Mouse (Mus musculus) frontal cortex, adult 2 months (tissue): ENCODE data around the gene Gpc5. TPM values are rescaled to one million over a fixed set of nuclear protein-coding genes. Genes with fewer than 3 reads are reported as not detected.

Experiments used
- DNase-seq, 2 experiments: peaks; one replicate each; pipeline ENCODE4 v3.0.0; 2022; ENCODE audit warnings: low spot score in 1 of 2; ENCODE audit errors: extremely low spot score in 1 of 2
- polyA plus RNA-seq: library from polyadenylated mRNA; depleted of rRNA; stranded (reverse); fragments of >200 nt; gene quantifications from 2 replicates; pipeline ENCODE4 v1.2.3, GENCODE M21; 2012

Gene Gpc5
- polyA plus RNA-seq, 1 experiment = 41.0 TPM

GRCm38 (mm10) chr14:115339084-115339483 is 247.1 kb downstream of the Gpc5 start:
- DNase-seq = no peak

DNA sequence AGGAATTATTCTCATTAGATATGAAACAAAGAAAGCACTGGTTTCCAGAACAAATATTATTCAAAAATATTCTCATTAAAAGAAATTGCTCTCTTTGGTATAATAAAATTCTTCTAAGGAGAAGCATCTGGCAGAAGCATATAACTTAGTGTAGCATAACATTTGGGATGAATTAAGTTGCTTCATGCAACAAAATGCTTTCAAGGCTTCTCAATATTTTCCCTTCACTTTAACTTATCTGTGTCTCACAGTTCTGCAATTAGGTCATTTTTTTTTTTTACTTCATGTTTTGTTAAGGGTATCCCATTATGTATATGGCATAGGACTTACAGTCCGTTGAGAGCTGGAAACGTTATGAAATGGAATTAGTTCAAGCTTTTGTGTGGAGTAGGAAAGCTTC is 250.6 kb downstream of the Gpc5 start:
- DNase-seq = no peak

GRCm38 (mm10) chr14:115349448-115349847 is 257.4 kb downstream of the Gpc5 start:
- DNase-seq = no peak

DNA sequence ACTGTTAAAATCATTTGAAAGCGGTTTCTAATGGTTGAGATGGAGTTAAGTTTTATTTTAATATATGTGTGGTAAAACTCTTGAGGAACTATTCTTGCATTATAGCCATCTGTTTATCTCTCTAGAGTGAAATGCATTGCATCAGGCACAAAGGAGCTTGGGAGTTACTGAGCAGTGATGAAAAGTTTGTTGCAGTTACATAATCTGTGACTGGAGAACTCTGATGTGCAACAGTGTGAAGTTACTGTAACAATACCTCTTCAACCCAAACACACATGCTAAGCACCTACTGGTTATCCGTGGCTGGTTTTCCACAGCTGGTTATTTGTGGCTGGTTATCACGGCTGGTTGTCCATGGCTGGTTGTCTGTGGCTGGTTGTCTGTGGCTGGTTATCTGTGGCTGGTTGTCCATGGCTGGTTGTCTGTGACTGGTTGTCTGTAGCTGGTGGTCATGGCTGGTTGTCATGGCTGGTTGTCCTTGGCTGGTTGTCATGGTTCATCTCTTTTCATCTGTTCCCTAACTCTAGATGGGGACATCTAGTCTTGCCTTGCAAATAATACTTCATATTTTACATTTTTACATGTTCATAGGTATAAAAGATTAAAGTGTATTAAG is 273.4 kb downstream of the Gpc5 start:
- DNase-seq = peak in 1 of 2 experiments; percentile 5

- no peak for DNase-seq
These were observed 277.7 kb downstream of the Gpc5 start for GRCm38 (mm10) chr14:115369611-115370167.

DNA sequence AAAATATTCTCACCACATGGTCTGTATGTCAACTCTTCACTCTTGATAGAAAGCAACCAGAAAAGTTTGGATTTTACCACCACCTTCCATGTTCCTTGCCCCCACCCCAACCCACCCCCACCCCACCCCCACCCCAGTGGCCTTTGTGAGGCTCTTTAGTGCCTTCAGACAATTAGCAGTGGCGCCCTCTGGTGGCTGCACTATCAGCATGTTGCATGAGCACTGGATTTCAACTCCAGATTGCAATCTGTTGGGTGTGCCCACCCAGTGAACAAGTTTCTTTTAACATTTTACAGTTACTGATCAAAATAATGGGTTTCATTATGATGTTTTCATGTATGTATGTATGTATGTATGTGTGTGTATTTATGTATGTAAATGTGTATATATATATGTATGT is 279.1 kb downstream of the Gpc5 start:
- peak in 1 of 2 experiments; percentile 30 for DNase-seq

DNA sequence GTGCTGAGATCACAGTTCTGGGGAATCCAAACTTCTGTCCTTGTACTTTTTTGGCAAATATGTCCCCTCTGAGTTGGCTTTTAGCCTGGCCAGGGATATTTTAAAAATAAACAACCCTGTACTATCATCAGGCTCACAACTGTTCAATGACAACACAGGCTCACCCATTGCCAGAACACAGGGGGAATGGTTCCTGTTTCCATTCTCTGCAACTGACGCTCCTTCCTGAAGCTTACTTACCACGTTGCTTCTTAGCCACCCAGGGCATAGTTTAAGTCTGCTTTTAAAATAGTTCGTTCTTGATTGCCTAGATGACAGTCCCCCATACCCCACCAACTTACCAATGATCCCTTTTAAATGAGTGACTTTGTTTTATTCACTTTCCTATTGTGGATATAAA is 299.8 kb downstream of the Gpc5 start:
- DNase-seq = no peak

DNA sequence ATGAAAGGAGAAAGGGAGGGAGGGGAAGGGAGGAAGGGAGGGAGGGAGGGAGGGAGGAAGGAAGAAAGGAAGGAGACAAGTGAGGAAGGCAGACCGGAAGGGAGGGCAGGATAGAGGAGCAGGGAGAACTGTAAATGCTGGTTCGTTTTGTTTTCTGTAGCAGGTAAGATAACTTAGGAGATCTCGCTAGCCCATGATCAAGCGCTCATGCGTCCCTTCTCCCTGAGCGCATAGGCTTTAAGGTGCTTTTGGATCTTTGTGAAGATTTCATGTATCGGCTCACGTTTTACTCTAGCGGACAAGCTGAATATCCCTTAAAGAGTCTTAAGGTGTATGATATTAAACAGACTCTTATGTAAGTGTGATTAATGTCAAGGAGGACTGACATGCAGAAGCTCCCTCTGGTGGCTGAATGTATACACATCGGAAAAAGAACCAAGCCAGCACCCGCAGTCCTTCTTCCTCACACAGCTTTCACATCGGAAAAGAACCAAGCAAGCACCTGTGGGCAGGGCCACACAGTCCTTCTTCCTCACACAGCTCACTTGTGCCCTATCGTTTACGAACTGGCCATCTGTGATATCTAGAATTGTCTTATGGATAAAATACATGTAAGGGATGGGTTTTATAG is 301.0 kb downstream of the Gpc5 start:
- DNase-seq = peak; percentile 10 to 82

- DNase-seq = no peak
These were observed 314.6 kb downstream of the Gpc5 start for GRCm38 (mm10) chr14:115406596-115406995.

DNA sequence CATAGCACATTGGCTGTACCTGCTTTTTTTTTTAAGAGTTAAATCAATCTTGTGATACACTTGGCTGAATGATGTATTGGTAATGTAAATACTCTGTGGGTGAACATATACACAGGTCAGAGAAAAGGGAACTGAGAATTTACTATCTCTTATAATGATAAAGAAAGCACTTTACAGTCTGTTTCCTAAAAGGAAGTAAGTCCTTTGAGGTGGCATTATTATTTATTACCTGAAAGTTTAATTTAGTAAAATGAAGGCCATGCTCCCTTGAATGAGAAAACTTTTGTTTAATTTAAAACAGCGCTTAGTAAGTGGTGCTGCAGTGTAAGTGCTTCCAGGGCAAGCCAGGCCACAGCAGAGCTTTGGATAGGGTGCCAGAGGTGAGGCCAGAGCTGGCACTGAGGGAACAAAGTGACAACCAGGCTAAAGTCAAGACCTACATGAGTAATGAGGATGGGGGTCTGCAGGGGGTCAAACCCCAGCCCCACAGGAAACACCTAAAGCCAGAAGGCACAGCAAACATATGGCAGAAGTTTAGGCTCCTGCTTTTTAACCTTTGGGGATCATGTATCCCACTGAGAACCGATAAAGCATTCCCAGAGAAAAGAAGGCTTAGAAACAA is 315.4 kb downstream of the Gpc5 start:
- DNase-seq = no peak

DNA sequence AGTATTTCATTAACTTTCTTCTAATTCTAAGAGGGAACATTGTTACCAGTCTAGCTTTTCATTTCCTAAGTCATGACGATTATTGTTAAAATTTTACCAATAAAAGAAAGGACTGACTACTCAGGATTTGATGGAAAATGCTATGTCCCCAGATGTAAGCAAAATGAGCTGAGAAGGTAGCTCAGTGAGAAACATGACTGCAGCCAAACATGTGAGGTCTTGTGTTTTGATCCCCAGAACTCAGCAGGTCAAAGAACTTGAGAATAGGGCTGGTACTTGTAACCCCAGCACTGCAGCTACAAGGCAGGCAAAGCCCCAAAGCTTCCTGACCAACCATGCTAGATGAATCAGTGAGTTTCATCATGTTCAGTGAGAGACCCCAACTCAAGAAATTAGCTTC is 318.9 kb downstream of the Gpc5 start:
- DNase-seq = no peak

GRCm38 (mm10) chr14:115411513-115412174 is 319.6 kb downstream of the Gpc5 start:
- DNase-seq = no peak

DNA sequence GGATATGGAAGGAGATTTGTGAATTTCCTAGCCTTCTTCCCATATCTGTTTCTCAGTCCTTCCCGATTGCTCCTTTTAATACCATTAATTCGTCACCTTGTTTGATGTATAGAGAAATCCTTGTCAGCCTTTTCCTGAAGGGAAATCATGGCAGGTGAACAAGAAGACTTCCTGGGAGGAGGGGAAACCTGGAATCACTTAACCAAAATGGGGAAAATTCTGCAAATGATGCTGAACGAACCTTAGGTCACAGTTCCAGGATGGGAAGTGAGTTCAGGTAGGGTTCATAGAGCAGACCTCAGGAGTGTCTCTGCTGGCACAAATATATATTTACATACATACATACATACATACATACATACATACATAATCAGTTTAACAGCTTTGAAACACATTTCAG is 320.8 kb downstream of the Gpc5 start:
- no peak for DNase-seq

DNA sequence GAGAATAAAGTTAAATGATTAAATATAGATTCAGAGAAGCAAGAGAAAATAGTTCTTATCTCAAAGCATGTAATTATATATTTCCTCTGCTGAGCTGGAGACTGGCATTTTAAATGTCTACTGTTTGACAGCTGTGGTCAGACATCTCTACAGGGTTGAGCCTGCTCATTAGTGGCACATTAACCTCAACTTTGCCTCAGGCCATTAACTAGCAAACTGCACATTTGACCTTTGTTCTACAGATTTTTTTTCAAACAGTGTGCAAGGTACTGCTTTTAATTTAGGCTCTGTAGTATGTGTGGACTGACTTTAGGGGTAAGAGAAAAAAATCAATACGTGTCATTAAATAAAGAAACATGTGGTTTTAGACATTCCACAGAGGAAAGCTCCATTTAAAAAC is 321.4 kb downstream of the Gpc5 start:
- DNase-seq = no peak

DNA sequence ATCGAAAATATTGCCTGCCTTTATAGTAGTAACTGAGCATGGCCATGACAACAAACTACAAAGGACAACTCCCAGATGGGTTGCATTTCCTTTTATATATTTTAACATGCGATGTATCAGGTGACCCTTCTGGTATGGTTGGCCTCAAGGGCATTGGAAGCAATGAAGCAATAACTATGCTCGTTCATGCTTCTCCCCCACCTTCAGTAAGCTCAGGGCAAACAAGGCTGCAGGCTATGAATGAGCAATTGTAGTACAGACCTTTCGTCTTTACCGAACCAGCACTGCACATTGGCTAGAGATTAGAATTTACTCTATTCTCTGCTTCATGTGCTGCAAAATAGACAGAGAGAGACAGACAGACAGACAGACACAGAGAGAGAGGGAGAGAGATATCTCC is 322.5 kb downstream of the Gpc5 start:
- DNase-seq = no peak

GRCm38 (mm10) chr14:115431967-115432366 is 340.0 kb downstream of the Gpc5 start:
- DNase-seq = no peak

DNA sequence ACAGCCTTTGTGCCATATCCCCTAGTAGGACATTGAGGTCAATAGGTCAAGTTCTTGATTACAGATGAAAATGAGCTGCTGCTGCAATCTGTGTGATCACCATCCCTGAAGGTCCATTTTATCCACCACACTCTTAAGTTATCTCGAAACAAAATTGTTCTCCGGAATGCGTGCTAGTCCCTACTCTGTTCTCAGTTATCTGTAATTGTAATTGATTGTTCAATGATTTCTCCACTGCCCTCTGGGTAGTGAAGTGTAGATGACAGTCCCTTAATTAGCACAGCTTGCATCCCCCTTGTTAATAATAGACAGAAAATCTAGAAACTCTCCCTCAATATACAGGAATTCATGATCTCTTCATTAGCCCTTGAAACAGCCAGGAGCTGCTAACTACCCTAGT is 340.4 kb downstream of the Gpc5 start:
- DNase-seq = no peak

GRCm38 (mm10) chr14:115436617-115437016 is 344.6 kb downstream of the Gpc5 start:
- DNase-seq = no peak

GRCm38 (mm10) chr14:115444789-115445770 is 353.1 kb downstream of the Gpc5 start:
- DNase-seq = peak in 1 of 2 experiments; percentile 11

- peak in 1 of 2 experiments; percentile 38 for DNase-seq
These were observed 358.9 kb downstream of the Gpc5 start for GRCm38 (mm10) chr14:115450938-115451337.
